Mouse (Mus musculus): ENCODE measurements around the gene Mical2. TPM values are rescaled to one million over a fixed set of nuclear protein-coding genes. Genes with fewer than 3 reads are reported as not detected.
A peak's percentile ranks its signal among the peaks of the same experiment; 100 is the strongest.

Gene Mical2
- polyA plus RNA-seq, 1 experiment from 2014 or later, result 4.4 TPM

DNA sequence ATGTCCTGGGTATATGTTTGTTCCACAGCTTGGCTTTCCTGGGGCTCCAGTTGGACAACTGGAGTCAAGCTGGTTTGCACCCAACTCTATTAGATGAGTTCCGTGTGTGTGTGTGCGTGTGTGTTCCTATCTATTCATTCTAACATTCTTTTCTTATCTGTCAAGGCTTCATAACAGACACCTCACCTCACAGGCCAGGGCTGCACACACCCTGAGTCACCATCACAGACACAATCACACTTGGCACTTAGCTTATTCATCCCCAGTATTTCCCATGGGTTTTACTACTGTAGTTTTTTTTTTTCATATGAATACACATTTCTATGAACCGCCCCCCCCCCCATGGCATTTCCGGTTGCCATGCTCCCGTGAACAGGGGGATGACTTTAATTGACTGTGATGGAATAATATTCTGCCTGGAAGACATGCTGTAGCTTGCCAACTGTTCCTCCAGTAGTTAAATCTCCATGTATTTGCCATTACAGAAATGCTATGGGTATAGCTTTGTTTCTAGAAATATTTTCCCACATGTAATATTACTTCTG lies 230.0 kb downstream of the Mical2 start:
- H3K4me1 ChIP-seq, result peaks cover 30% of the 10 kb centered on the region

DNA sequence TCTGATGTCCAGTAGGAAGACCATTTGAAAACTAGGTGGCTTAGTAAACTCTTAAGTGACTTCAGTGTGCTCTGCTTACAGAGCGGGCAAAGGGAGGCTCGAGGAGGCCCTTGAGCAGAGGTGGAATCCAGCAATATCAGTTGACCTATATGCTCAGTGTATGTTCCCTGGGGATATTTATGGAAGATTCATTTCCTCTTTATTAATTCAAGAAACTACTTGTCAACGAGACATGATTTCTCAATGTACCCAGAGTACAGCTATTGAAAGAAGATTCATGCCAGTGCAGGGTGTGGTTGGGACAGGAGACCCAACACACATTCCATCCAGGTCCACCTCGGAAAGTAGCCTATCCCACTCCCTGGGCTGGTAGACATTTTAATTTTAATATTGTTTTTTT lies 231.7 kb downstream of the Mical2 start:
- no peak for ATAC-seq (ENCODE audit: insufficient number of reproducible peaks, low FRiP score, low TSS enrichment, low read depth)
- no peaks in the 10 kb centered on the region for H3K9me3 ChIP-seq
- WGBS, result 74% methylated on average over 4 of the region's 4 CpGs
- H3K4me2 ChIP-seq, result no peak overlapping the region
- no peak overlapping the region for H3K9ac ChIP-seq
- no peaks in the 10 kb centered on the region for H3K36me3 ChIP-seq
- no peaks in the 10 kb centered on the region for H3K27me3 ChIP-seq
- H3K4me3 ChIP-seq, result no peak overlapping the region
- H3K4me1 ChIP-seq, result peaks cover 36% of the 10 kb centered on the region
- H3K27ac ChIP-seq, result no peak overlapping the region

More for the DNA sequence above, 230.0 kb downstream of the Mical2 start:
- no peaks in the 10 kb centered on the region for H3K9me3 ChIP-seq
- no peak overlapping the region for H3K9ac ChIP-seq
- H3K27me3 ChIP-seq, result no peaks in the 10 kb centered on the region
- H3K36me3 ChIP-seq, result no peaks in the 10 kb centered on the region
- no peak overlapping the region for H3K4me2 ChIP-seq
- no peak overlapping the region for H3K4me3 ChIP-seq
- no peak for ATAC-seq (ENCODE audit: insufficient number of reproducible peaks, low FRiP score, low TSS enrichment, low read depth)
- no peak overlapping the region for H3K27ac ChIP-seq
- WGBS, result 67% methylated on average over 5 of the region's 5 CpGs

DNA sequence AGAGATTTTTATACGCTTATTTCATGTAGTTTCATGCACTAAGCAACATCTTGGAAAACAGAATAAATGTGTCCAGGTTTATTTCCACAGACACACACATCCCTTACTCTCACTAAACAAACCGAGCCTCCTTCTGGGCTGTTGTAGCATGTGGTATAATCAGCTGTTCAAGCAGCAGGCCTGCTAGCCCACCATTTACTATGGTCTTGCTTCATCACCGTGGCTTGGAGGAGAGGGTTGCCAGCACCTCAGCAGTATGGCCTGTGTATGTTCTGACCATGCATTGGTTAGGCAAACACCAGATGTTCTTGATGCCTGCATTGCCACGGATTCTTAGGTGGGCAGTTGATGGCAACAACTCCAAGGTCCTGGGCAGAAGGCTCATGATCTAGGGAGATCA lies 232.3 kb downstream of the Mical2 start:
- ATAC-seq (ENCODE audit: insufficient number of reproducible peaks, low FRiP score, low TSS enrichment, low read depth), result no peak
- Histone ChIP-seq H3K4me3 (no peak overlapping the region), H3K27me3 (no peaks in the 10 kb centered on the region), H3K9me3 (no peaks in the 10 kb centered on the region), H3K9ac (no peak overlapping the region), H3K36me3 (no peaks in the 10 kb centered on the region), H3K27ac (no peak overlapping the region), H3K4me2 (no peak overlapping the region), H3K4me1 (peaks cover 39% of the 10 kb centered on the region)
- 76% methylated on average over 4 of the region's 4 CpGs for WGBS

DNA sequence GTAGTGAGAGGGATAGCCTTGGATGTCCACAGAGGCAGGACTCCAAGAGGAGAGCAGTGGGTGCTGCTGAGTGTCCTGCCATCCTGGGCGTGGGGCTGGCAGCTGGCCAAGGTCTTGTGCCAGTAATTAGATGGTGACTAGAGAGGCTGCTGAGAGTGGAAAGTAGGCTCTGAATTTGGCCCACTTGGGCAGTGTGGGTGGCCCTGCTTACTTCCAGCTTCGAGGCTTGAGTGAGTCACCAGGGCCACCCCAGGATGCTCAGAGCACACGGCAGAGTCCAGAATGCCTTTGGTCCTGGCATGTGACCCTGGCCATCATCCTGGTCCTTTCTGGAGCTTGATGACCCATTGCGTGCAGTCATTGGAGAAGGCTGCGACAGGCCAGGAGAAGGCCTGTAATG lies 232.8 kb downstream of the Mical2 start:
- no peak overlapping the region for H3K4me3 ChIP-seq
- 35% methylated on average over 5 of the region's 5 CpGs for WGBS
- H3K9ac ChIP-seq, result no peak overlapping the region
- H3K9me3 ChIP-seq, result no peaks in the 10 kb centered on the region
- 0 out of 2 replicates have a peak overlapping the region, but pooled peaks have one; percentile 27 for H3K27ac ChIP-seq
- H3K27me3 ChIP-seq, result no peaks in the 10 kb centered on the region
- H3K4me1 ChIP-seq, result peaks cover 43% of the 10 kb centered on the region
- no peaks in the 10 kb centered on the region for H3K36me3 ChIP-seq
- H3K4me2 ChIP-seq, result no peak overlapping the region
- ATAC-seq (ENCODE audit: insufficient number of reproducible peaks, low FRiP score, low TSS enrichment, low read depth), result no peak

Other genes starting within 250 kb of the Mical2 start
- 65.1 and 66.5 TPM in 2 replicates for gene Usp47, start 202.4 kb upstream of the Mical2 start, polyA plus RNA-seq (2015; fragmentation: Nextera tagmentation; extraction: Ambion mirVana)
- gene Dkk3, start 66.8 kb upstream of the Mical2 start, polyA plus RNA-seq (2015; fragmentation: Nextera tagmentation; extraction: Ambion mirVana), result 99.3 and 106 TPM in 2 replicates
- gene Parva, start 201.6 kb downstream of the Mical2 start, polyA plus RNA-seq (2015; fragmentation: Nextera tagmentation; extraction: Ambion mirVana), result 89.9 and 95.9 TPM in 2 replicates

Data from limb, embryonic 15.5 days (tissue).